10 mouse cellular contexts compared by ENCODE assay signal in genomic region chr6:100939042-100939441, GRCm38 (mm10).
A peak's percentile ranks its signal among the peaks of the same experiment; 100 is the strongest.
DNase-seq lines count a peak whose midpoint lies in the region; ATAC-seq and TF ChIP-seq lines count a peak whose summit lies in the region.
"Had no signal": no experiment of that assay in that cellular context is flagged by ENCODE, and none has a peak within 500 bp of the region (broad histone marks: within the 10 kb centered on the region; RNA-seq: fewer than 3 reads in every experiment).

No protein-coding gene starts in this region.

- H3K27me3 ChIP-seq in hindbrain, embryonic 13.5 days, result no peaks in the 10 kb centered on the region
- no peaks in the 10 kb centered on the region for H3K27me3 ChIP-seq in hindbrain, embryonic 14.5 days (ENCODE audit: control insufficient read depth, insufficient read depth, low read length)
- H3K27me3 ChIP-seq in kidney, adult 2 months (replicated peaks; ENCODE audit: control insufficient read depth, insufficient read depth, low read length), result no peaks in the 10 kb centered on the region
- H3K27me3 ChIP-seq in lung, postnatal 0 days (replicated peaks; ENCODE audit: insufficient read depth, low read length), result no peaks in the 10 kb centered on the region
- no peaks in the 10 kb centered on the region for H3K27me3 ChIP-seq in hindbrain, embryonic 10.5 days (ENCODE audit: insufficient read depth, poor library complexity, severe bottlenecking)
- H3K27me3 ChIP-seq: stomach, embryonic 15.5 days had no signal

- 73% methylated on average over 12 of the region's 12 CpGs for WGBS in hindbrain, embryonic 13.5 days
- WGBS in hindbrain, embryonic 14.5 days, result 68% methylated on average over 12 of the region's 12 CpGs
- WGBS in kidney, adult 2 months, result 34% methylated on average over 12 of the region's 12 CpGs
- WGBS in lung, postnatal 0 days, result 49% methylated on average over 12 of the region's 12 CpGs
- WGBS in hindbrain, embryonic 10.5 days, result 86% methylated on average over 12 of the region's 12 CpGs

- 0 out of 2 replicates have a peak, but pooled peaks have one; percentile 39 for ATAC-seq in hindbrain, embryonic 13.5 days (ENCODE audit: low FRiP score)
- no peak for ATAC-seq in hindbrain, embryonic 14.5 days (ENCODE audit: low FRiP score)
- peak; percentile 79 for ATAC-seq in lung, postnatal 0 days

- DNase-seq in cerebellum, postnatal 14 days, result peak; percentile 67 to 68
- DNase-seq in cerebellum, adult 18-20 months, result no peak
- DNase-seq in hindbrain, embryonic 14.5 days (ENCODE audit: low spot score), result no peak
- DNase-seq in kidney, adult 2 months, result peak; percentile 82
- DNase-seq in lung, postnatal 0 days (ENCODE audit: low spot score), result peak; percentile 46
- DNase-seq in yolk sac, embryonic 10.5 days (ENCODE audit: low spot score), result no peak
- DNase-seq in hindbrain, embryonic 10.5 days (ENCODE audit: low spot score), result no peak
- DNase-seq: lung, embryonic 14.5 days had no signal

- no peaks in the 10 kb centered on the region for H3K9me3 ChIP-seq in hindbrain, embryonic 13.5 days
- no peaks in the 10 kb centered on the region for H3K9me3 ChIP-seq in hindbrain, embryonic 14.5 days (ENCODE audit: control insufficient read depth, low read length)
- H3K9me3 ChIP-seq in lung, postnatal 0 days (ENCODE audit: low read length), result no peaks in the 10 kb centered on the region
- H3K9me3 ChIP-seq in hindbrain, embryonic 10.5 days, result no peaks in the 10 kb centered on the region
- H3K9me3 ChIP-seq: stomach, embryonic 15.5 days had no signal

- no peaks in the 10 kb centered on the region for H3K36me3 ChIP-seq in hindbrain, embryonic 13.5 days
- no peaks in the 10 kb centered on the region for H3K36me3 ChIP-seq in hindbrain, embryonic 14.5 days (replicated peaks; ENCODE audit: control insufficient read depth, insufficient read depth)
- H3K36me3 ChIP-seq in kidney, adult 2 months (ENCODE audit: control insufficient read depth, insufficient read depth, low read length), result no peaks in the 10 kb centered on the region
- H3K36me3 ChIP-seq in lung, postnatal 0 days (ENCODE audit: insufficient read depth, low read length), result no peaks in the 10 kb centered on the region
- no peaks in the 10 kb centered on the region for H3K36me3 ChIP-seq in hindbrain, embryonic 10.5 days
- H3K36me3 ChIP-seq: stomach, embryonic 15.5 days had no signal

- H3K27ac ChIP-seq in hindbrain, embryonic 13.5 days, result no peak overlapping the region
- H3K27ac ChIP-seq in hindbrain, embryonic 14.5 days, result no peak overlapping the region
- no peak overlapping the region; the same call in 1 of the 2 replicates for H3K27ac ChIP-seq in kidney, adult 2 months (ENCODE audit: insufficient read depth, low read depth, low read length)
- no peak overlapping the region for H3K27ac ChIP-seq in lung, postnatal 0 days (ENCODE audit: low read length)
- no peak overlapping the region for H3K27ac ChIP-seq in hindbrain, embryonic 10.5 days
- H3K27ac ChIP-seq: stomach, embryonic 15.5 days had no signal

- H3K9ac ChIP-seq in hindbrain, embryonic 13.5 days, result no peak overlapping the region
- no peak overlapping the region for H3K9ac ChIP-seq in hindbrain, embryonic 14.5 days
- no peak overlapping the region for H3K9ac ChIP-seq in lung, postnatal 0 days (replicated peaks; ENCODE audit: low read depth)
- H3K9ac ChIP-seq: lung, embryonic 14.5 days; stomach, embryonic 15.5 days had no signal

- no peak for TF ChIP-seq EP300 in lung, postnatal 0 days (IDR thresholded peaks at IDR 0.05)

- no peak overlapping the region for H3K4me3 ChIP-seq in hindbrain, embryonic 13.5 days
- H3K4me3 ChIP-seq in hindbrain, embryonic 14.5 days (replicated peaks; ENCODE audit: low read length), result no peak overlapping the region
- H3K4me3 ChIP-seq in kidney, adult 2 months (ENCODE audit: insufficient read depth, low read depth, low read length), result no peak overlapping the region
- H3K4me3 ChIP-seq in lung, postnatal 0 days (ENCODE audit: low read depth, low read length), result no peak overlapping the region
- H3K4me3 ChIP-seq in hindbrain, embryonic 10.5 days, result no peak overlapping the region
- H3K4me3 ChIP-seq: stomach, embryonic 15.5 days had no signal

- TF ChIP-seq POLR2A in kidney, adult 2 months (IDR thresholded peaks at IDR 0.05; ENCODE audit: low read depth, low read length), result no peak

- peaks cover 13% of the 10 kb centered on the region for H3K4me1 ChIP-seq in hindbrain, embryonic 13.5 days (replicated peaks)
- no peaks in the 10 kb centered on the region for H3K4me1 ChIP-seq in hindbrain, embryonic 14.5 days (replicated peaks; ENCODE audit: control insufficient read depth, insufficient read depth, low read length)
- peaks cover 3% of the 10 kb centered on the region; the same call in 1 of the 2 replicates for H3K4me1 ChIP-seq in kidney, adult 2 months (ENCODE audit: control insufficient read depth, insufficient read depth, low read length)
- H3K4me1 ChIP-seq in lung, postnatal 0 days (ENCODE audit: insufficient read depth, low read depth, low read length), result no peaks in the 10 kb centered on the region
- no peaks in the 10 kb centered on the region for H3K4me1 ChIP-seq in hindbrain, embryonic 10.5 days (replicated peaks)
- H3K4me1 ChIP-seq: stomach, embryonic 15.5 days had no signal

- no peak for TF ChIP-seq CTCF in kidney, adult 2 months (conservative IDR thresholded peaks at IDR 0.05; ENCODE audit: insufficient read depth, insufficient read length, low read depth, low read length)
- no peak for TF ChIP-seq CTCF in lung, postnatal 0 days (IDR thresholded peaks at IDR 0.05)

- no peak overlapping the region for H3K4me2 ChIP-seq in hindbrain, embryonic 13.5 days
- no peak overlapping the region for H3K4me2 ChIP-seq in hindbrain, embryonic 14.5 days (replicated peaks)
- no peak overlapping the region for H3K4me2 ChIP-seq in lung, postnatal 0 days (replicated peaks; ENCODE audit: low read depth, low read length)
- H3K4me2 ChIP-seq: lung, embryonic 14.5 days; stomach, embryonic 15.5 days had no signal

Comparison
In these comparisons a context has a peak if more than half of its experiments do, and no peak if none do; other contexts are left out.
1. DNase-seq: peak in cerebellum, postnatal 14 days (2 of 2), kidney, adult 2 months (single experiment) and lung, postnatal 0 days (single experiment); none in cerebellum, adult 18-20 months (0 of 2), hindbrain, embryonic 14.5 days (single experiment), yolk sac, embryonic 10.5 days (single experiment) and hindbrain, embryonic 10.5 days (single experiment).